Mouse (Mus musculus) liver, embryonic 14.5 days (tissue): Measurements from ENCODE around the gene Cd2ap.

Experiments used
- CTCF ChIP-seq: IDR thresholded peaks from 2 replicates; pipeline ENCODE4 v1.5.1; 2016; ENCODE audit warnings: antibody characterized with exemption, low read depth, control low read depth
- EP300 ChIP-seq: IDR thresholded peaks from 2 replicates; pipeline ENCODE4 v1.6.1; 2016; ENCODE audit warnings: antibody characterized with exemption, low read depth

DNA sequence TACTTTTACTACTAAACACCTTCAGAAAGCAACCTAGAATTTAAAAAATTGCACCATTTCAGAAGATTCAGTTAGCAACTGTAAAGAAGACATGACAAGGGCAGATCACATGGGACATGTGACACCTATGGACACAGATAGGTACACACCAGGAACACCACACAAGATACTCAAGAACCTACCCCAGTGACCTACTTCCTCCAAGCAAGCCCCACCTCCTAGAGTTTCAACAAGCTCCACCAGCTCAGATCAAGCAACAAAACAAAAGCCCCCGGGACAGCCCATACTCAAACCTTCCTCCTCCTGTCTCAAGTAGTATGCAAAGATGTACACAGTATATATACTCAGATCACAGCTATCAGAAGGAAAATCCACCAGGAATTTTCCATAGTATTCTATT lies 16.1 kb downstream of the Cd2ap start:
- TF ChIP-seq CTCF = no peak
- no peak for TF ChIP-seq EP300
